Mouse (Mus musculus): ENCODE data around the gene Fdxr. TPM values are rescaled to one million over a fixed set of nuclear protein-coding genes. Genes with fewer than 3 reads are reported as not detected.

Gene Fdxr
- polyA plus RNA-seq, 1 experiment from 2014 or later = 16.3 TPM

GRCm38 (mm10) chr11:115285282-115285681, 8.4 kb upstream of the Fdxr start:
- 79% methylated on average over 4 of the region's 4 CpGs for WGBS
- H3K27me3 ChIP-seq (ENCODE audit: poor library complexity, severe bottlenecking) = no peaks in the 10 kb centered on the region
- H3K27ac ChIP-seq = no peak overlapping the region
- no peaks in the 10 kb centered on the region for H3K36me3 ChIP-seq (replicated peaks)
- no peak for DNase-seq (ENCODE audit: extremely low spot score, low spot score)
- no peak overlapping the region for H3K4me3 ChIP-seq
- H3K9me3 ChIP-seq = no peaks in the 10 kb centered on the region
- peaks cover 3% of the 10 kb centered on the region; the same call in 1 of the 2 replicates for H3K4me1 ChIP-seq

GRCm38 (mm10) chr11:115283891-115284620, 7.2 kb upstream of the Fdxr start:
- Histone ChIP-seq H3K4me1 (peaks cover 3% of the 10 kb centered on the region; the same call in 1 of the 2 replicates), H3K4me3 (no peak overlapping the region), H3K36me3 (replicated peaks) (no peaks in the 10 kb centered on the region), H3K27me3 (ENCODE audit: poor library complexity, severe bottlenecking) (no peaks in the 10 kb centered on the region), H3K27ac (no peak overlapping the region), H3K9me3 (no peaks in the 10 kb centered on the region)
- no peak for DNase-seq (ENCODE audit: extremely low spot score, low spot score)
- 88% methylated on average over 12 of the region's 12 CpGs for WGBS

- 81% methylated on average over 9 of the region's 9 CpGs for WGBS
- no peaks in the 10 kb centered on the region for H3K9me3 ChIP-seq
- H3K36me3 ChIP-seq (replicated peaks) = no peaks in the 10 kb centered on the region
- peaks cover 3% of the 10 kb centered on the region; the same call in 1 of the 2 replicates for H3K4me1 ChIP-seq
- no peak overlapping the region for H3K27ac ChIP-seq
- DNase-seq (ENCODE audit: extremely low spot score, low spot score) = no peak
- H3K27me3 ChIP-seq (ENCODE audit: poor library complexity, severe bottlenecking) = no peaks in the 10 kb centered on the region
- H3K4me3 ChIP-seq = no peak overlapping the region
Observed at GRCm38 (mm10) chr11:115283486-115283765, 6.6 kb upstream of the Fdxr start.

- H3K4me3 ChIP-seq = no peak overlapping the region
- peaks cover 8% of the 10 kb centered on the region for H3K4me1 ChIP-seq
- H3K9me3 ChIP-seq = no peaks in the 10 kb centered on the region
- H3K27ac ChIP-seq = no peak overlapping the region
- H3K36me3 ChIP-seq (replicated peaks) = no peaks in the 10 kb centered on the region
- 89% methylated on average over 8 of the region's 8 CpGs for WGBS
- no peaks in the 10 kb centered on the region for H3K27me3 ChIP-seq (ENCODE audit: poor library complexity, severe bottlenecking)
- no peak for DNase-seq (ENCODE audit: extremely low spot score, low spot score)
Observed at GRCm38 (mm10) chr11:115282723-115283485, 6.1 kb upstream of the Fdxr start.

- 78% methylated on average over 8 of the region's 8 CpGs for WGBS
- H3K27me3 ChIP-seq (ENCODE audit: poor library complexity, severe bottlenecking) = no peaks in the 10 kb centered on the region
- H3K36me3 ChIP-seq (replicated peaks) = no peaks in the 10 kb centered on the region
- no peaks in the 10 kb centered on the region for H3K9me3 ChIP-seq
- DNase-seq (ENCODE audit: extremely low spot score, low spot score) = no peak
- peaks cover 11% of the 10 kb centered on the region for H3K4me1 ChIP-seq
- no peak overlapping the region for H3K27ac ChIP-seq
- no peak overlapping the region for H3K4me3 ChIP-seq
Observed at GRCm38 (mm10) chr11:115282295-115282694, 5.4 kb upstream of the Fdxr start.

GRCm38 (mm10) chr11:115279726-115280125, 2.9 kb upstream of the Fdxr start:
- Histone ChIP-seq H3K4me3 (no peak overlapping the region), H3K4me1 (peaks cover 29% of the 10 kb centered on the region), H3K9me3 (no peaks in the 10 kb centered on the region), H3K36me3 (replicated peaks) (no peaks in the 10 kb centered on the region), H3K27me3 (ENCODE audit: poor library complexity, severe bottlenecking) (no peaks in the 10 kb centered on the region), H3K27ac (no peak overlapping the region)
- DNase-seq (ENCODE audit: extremely low spot score, low spot score) = no peak
- 71% methylated on average over 1 of the region's 1 CpGs for WGBS

- no peak overlapping the region for H3K27ac ChIP-seq
- H3K36me3 ChIP-seq (replicated peaks) = no peaks in the 10 kb centered on the region
- H3K27me3 ChIP-seq (ENCODE audit: poor library complexity, severe bottlenecking) = no peaks in the 10 kb centered on the region
- H3K4me3 ChIP-seq = peak overlapping the region; percentile 82
- no peak for DNase-seq (ENCODE audit: extremely low spot score, low spot score)
- H3K9me3 ChIP-seq = no peaks in the 10 kb centered on the region
- 75% methylated on average over 6 of the region's 6 CpGs for WGBS
- peaks cover 39% of the 10 kb centered on the region for H3K4me1 ChIP-seq
Observed at GRCm38 (mm10) chr11:115278176-115278575, 1.3 kb upstream of the Fdxr start.

- H3K4me1 ChIP-seq = peaks cover 44% of the 10 kb centered on the region
- no peaks in the 10 kb centered on the region for H3K36me3 ChIP-seq (replicated peaks)
- DNase-seq (ENCODE audit: extremely low spot score, low spot score) = no peak
- 19% methylated on average over 7 of the region's 7 CpGs for WGBS
- no peaks in the 10 kb centered on the region for H3K27me3 ChIP-seq (ENCODE audit: poor library complexity, severe bottlenecking)
- H3K4me3 ChIP-seq = peak overlapping the region; percentile 82
- no peaks in the 10 kb centered on the region for H3K9me3 ChIP-seq
- peak overlapping the region; percentile 93 for H3K27ac ChIP-seq
Observed at GRCm38 (mm10) chr11:115277604-115277975, 740 bp upstream of the Fdxr start.

GRCm38 (mm10) chr11:115275954-115276353, 896 bp downstream of the Fdxr start:
- Histone ChIP-seq H3K4me3 (peak overlapping the region; percentile 82), H3K4me1 (peaks cover 49% of the 10 kb centered on the region), H3K36me3 (replicated peaks) (peaks cover 3% of the 10 kb centered on the region; the same call in 1 of the 2 replicates), H3K9me3 (no peaks in the 10 kb centered on the region), H3K27ac (peak overlapping the region; percentile 93), H3K27me3 (ENCODE audit: poor library complexity, severe bottlenecking) (no peaks in the 10 kb centered on the region)
- no peak for DNase-seq (ENCODE audit: extremely low spot score, low spot score)
- WGBS = 55% methylated on average over 3 of the region's 3 CpGs

GRCm38 (mm10) chr11:115275509-115275908, 1.3 kb downstream of the Fdxr start:
- H3K27ac ChIP-seq = no peak overlapping the region
- DNase-seq (ENCODE audit: extremely low spot score, low spot score) = no peak
- peak overlapping the region; percentile 82 for H3K4me3 ChIP-seq
- no peaks in the 10 kb centered on the region for H3K9me3 ChIP-seq
- H3K36me3 ChIP-seq (replicated peaks) = peaks cover 3% of the 10 kb centered on the region; the same call in 1 of the 2 replicates
- H3K4me1 ChIP-seq = peaks cover 53% of the 10 kb centered on the region
- WGBS = 91% methylated on average over 6 of the region's 6 CpGs
- no peaks in the 10 kb centered on the region for H3K27me3 ChIP-seq (ENCODE audit: poor library complexity, severe bottlenecking)

GRCm38 (mm10) chr11:115274771-115275170, 2.1 kb downstream of the Fdxr start:
- no peaks in the 10 kb centered on the region for H3K9me3 ChIP-seq
- H3K27ac ChIP-seq = no peak overlapping the region
- peaks cover 60% of the 10 kb centered on the region for H3K4me1 ChIP-seq
- H3K4me3 ChIP-seq = no peak overlapping the region
- no peak for DNase-seq (ENCODE audit: extremely low spot score, low spot score)
- WGBS = 94% methylated on average over 6 of the region's 6 CpGs
- H3K36me3 ChIP-seq (replicated peaks) = peaks cover 3% of the 10 kb centered on the region; the same call in 1 of the 2 replicates
- H3K27me3 ChIP-seq (ENCODE audit: poor library complexity, severe bottlenecking) = peaks cover 6% of the 10 kb centered on the region

GRCm38 (mm10) chr11:115274178-115274577, 2.7 kb downstream of the Fdxr start:
- 89% methylated on average over 7 of the region's 7 CpGs for WGBS
- peaks cover 12% of the 10 kb centered on the region for H3K27me3 ChIP-seq (ENCODE audit: poor library complexity, severe bottlenecking)
- no peaks in the 10 kb centered on the region for H3K9me3 ChIP-seq
- DNase-seq (ENCODE audit: extremely low spot score, low spot score) = no peak
- H3K27ac ChIP-seq = no peak overlapping the region
- H3K36me3 ChIP-seq (replicated peaks) = peaks cover 9% of the 10 kb centered on the region
- no peak overlapping the region for H3K4me3 ChIP-seq
- H3K4me1 ChIP-seq = peaks cover 60% of the 10 kb centered on the region

GRCm38 (mm10) chr11:115273735-115274134, 3.1 kb downstream of the Fdxr start:
- no peak for DNase-seq (ENCODE audit: extremely low spot score, low spot score)
- no peak overlapping the region for H3K27ac ChIP-seq
- no peaks in the 10 kb centered on the region for H3K9me3 ChIP-seq
- peaks cover 13% of the 10 kb centered on the region for H3K36me3 ChIP-seq (replicated peaks)
- WGBS = 73% methylated on average over 7 of the region's 7 CpGs
- peaks cover 16% of the 10 kb centered on the region for H3K27me3 ChIP-seq (ENCODE audit: poor library complexity, severe bottlenecking)
- peaks cover 60% of the 10 kb centered on the region for H3K4me1 ChIP-seq
- no peak overlapping the region for H3K4me3 ChIP-seq

Measured in forebrain, embryonic 10.5 days (tissue).